Mouse (Mus musculus): Measurements from ENCODE around the gene Gm7138. TPM values are rescaled to one million over a fixed set of nuclear protein-coding genes. Genes with fewer than 3 reads are reported as not detected.

The Gm7138 gene
- polyA plus RNA-seq (2017; shearing (Covaris generic)): not detected

DNA sequence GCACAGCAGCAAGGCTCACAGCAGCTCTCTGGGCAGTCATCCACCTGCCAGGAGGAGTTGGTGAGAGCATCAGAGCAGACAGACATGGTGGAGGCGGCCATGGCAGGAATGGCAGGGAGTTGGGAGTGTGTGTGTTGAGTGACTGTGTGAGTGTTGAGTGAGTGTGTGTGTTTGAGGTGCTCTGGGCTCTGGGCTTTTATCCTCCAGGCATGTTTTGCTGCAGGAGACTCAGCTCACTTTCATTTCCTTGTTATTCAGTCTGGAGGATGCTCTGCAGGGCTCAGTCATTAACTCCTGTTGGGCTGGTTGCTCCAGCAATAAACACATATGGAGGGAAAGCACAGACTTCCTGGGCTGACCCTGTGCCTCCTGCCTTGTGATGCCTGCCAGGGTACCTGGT lies at the start of gene Gm7138:
TSS of gene Gm7138 (minus strand) at position 101 of the 400 bp plus-strand sequence.

DNA sequence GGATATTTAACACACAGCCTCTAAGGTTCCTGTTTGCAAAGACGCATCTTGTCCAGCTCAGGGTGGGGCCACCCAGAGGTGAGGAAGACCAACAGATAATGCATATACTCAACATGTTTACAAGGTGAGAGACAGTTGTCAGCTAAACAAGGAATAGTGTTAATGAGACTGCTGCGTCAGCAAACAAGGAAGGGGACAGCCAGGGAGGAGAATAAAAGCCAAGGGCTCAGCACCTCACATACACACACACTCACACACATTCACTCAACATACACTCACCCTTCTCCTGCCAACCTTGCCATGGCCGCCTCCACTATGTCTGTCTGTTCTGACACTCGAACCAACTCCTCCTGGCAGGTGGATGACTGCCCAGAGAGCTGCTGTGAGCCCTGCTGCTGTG lies 37.6 kb upstream of the Gm7138 start, which contains the start of gene Gm2696:
TSS of gene Gm2696 (plus strand) at position 301 of the 400 bp plus-strand sequence.

DNA sequence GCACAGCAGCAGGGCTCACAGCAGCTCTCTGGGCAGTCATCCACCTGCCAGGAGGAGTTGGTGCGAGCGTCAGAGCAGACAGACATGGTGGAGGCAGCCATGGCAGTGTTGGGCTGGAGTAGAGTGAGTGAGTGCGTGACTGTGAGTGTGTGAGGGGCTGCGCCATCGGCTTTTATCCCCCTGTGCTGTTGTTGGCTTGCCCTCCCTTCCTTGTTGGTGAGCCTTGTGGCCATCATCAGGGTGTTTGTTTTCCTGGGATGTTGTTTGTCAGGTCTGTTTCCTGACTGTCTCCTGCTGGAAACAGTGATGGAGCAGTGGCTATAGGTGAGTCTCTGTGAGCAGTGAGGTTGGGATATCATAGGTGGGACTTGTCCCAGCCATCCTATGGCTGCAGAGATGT lies 35.0 kb upstream of the Gm7138 start, which contains the start of gene Gm9507:
TSS of gene Gm9507 (minus strand) at position 101 of the 400 bp plus-strand sequence.

DNA sequence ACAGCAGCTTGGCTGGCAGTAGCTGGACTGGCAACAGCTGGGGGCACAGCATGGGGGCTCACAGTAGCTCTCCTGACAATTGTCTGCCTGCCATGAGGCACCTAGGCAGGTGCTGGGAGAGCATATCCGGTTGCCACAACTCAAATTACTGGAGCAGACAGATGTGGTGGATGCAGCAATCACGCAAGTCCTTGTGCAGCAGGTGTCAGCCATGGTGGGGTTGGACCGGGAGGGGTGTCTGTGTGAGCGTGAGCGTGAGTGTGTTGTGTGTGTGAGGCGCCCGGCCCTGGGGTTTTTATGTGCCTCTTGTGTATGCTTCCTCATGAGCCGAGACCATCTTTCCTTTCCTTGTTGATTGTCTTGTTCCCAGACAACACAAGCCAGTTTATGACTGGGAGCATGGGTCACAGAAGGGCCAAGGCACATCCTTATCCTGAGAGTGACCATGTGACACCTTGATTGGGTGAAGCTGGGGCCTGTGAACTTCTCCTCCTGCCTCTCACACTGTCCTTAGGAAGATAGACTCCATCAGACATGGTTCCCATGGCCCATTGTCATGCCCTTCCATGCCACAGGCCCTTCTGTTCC lies 22.3 kb upstream of the Gm7138 start, which contains the start of gene Gm19668:
TSS of gene Gm19668 (minus strand) at position 213 of the 588 bp plus-strand sequence.

DNA sequence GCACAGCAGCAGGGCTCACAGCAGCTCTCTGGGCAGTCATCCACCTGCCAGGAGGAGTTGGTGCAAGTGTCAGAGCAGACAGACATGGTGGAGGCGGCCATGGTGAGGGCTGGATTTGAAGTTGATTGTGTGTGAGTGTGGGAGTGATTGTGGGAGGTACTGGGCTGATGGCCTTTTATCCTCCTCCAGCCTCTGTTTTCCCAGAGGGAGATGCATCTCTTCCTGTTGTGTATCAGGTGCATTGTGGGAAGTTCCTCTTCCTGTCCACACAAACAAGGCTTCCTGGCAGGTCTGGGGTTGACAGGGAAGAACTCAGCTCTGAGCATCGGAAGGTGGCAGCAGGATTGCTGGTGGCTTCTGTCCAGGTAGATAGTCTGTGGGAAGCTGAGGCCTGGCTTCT lies 18.2 kb upstream of the Gm7138 start, which contains the start of gene Gm9639:
TSS of gene Gm9639 (minus strand) at position 101 of the 400 bp plus-strand sequence.

DNA sequence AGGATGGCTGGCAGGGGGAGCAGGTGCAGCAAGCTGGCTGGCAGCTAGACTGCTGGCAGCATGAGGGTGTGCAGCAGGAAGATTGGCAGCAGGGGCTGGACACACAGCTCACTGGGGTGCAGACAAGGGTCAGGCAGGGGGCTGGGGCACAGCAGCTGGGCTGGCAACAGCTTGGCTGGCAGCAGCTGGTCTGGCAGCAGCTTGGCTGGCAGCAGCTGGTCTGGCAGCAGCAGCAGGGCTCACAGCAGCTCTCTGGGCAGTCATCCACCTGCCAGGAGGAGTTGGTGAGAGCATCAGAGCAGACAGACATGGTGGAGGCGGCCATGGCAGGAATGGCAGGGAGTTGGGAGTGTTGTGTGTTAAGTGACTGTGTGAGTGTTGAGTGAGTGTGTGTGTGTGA lies 11.1 kb upstream of the Gm7138 start, which contains the start of gene Gm7137:
TSS of gene Gm7137 (minus strand) at position 325 of the 400 bp plus-strand sequence.

DNA sequence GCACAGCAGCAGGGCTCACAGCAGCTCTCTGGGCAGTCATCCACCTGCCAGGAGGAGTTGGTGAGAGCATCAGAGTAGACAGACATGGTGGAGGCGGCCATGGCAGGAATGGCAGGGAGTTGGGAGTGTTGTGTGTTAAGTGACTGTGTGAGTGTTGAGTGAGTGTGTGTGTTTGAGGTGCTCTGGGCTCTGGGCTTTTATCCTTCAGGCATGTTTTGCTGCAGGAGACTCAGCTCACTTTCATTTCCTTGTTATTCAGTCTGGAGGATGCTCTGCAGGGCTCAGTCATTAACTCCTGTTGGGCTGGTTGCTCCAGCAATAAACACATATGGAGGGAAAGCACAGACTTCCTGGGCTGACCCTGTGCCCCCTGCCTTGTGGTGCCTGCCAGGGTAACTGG lies 5.7 kb upstream of the Gm7138 start, which contains the start of gene Gm3250:
TSS of gene Gm3250 (minus strand) at position 101 of the 400 bp plus-strand sequence.

DNA sequence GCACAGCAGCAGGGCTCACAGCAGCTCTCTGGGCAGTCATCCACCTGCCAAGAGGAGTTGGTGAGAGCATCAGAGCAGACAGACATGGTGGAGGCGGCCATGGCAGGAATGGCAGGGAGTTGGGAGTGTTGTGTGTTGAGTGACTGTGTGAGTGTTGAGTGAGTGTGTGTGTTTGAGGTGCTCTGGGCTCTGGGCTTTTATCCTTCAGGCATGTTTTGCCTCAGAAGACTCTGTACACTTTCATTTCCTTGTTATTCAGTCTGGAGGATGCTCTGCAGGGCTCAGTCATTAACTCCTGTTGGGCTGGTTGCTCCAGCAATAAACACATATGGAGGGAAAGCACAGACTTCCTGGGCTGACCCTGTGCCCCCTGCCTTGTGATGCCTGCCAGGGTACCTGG lies 5.5 kb downstream of the Gm7138 start, which contains the start of gene Gm3238:
TSS of gene Gm3238 (minus strand) at position 101 of the 400 bp plus-strand sequence.

DNA sequence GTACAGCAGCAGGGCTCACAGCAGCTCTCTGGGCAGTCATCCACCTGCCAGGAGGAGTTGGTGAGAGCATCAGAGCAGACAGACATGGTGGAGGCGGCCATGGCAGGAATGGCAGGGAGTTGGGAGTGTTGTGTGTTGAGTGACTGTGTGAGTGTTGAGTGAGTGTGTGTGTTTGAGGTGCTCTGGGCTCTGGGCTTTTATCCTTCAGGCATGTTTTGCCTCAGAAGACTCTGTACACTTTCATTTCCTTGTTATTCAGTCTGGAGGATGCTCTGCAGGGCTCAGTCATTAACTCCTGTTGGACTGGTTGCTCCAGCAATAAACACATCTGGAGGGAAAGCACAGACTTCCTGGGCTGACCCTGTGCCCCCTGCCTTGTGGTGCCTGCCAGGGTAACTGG lies 17.2 kb downstream of the Gm7138 start, which contains the start of gene Gm3233:
TSS of gene Gm3233 (minus strand) at position 101 of the 400 bp plus-strand sequence.

DNA sequence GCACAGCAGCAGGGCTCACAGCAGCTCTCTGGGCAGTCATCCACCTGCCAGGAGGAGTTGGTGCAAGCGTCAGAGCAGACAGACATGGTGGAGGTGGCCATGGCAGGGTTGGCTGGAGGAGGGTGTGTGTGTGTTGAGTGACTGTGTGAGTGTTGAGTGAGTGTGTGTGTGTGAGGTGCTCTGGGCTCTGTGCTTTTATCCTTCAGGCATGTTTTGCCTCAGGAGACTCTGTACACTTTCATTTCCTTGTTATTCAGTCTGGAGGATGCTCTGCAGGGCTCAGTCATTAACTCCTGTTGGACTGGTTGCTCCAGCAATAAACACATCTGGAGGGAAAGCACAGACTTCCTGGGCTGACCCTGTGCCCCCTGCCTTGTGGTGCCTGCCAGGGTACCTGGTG lies 25.5 kb downstream of the Gm7138 start, which contains the start of gene Gm9736:
TSS of gene Gm9736 (minus strand) at position 101 of the 400 bp plus-strand sequence.

DNA sequence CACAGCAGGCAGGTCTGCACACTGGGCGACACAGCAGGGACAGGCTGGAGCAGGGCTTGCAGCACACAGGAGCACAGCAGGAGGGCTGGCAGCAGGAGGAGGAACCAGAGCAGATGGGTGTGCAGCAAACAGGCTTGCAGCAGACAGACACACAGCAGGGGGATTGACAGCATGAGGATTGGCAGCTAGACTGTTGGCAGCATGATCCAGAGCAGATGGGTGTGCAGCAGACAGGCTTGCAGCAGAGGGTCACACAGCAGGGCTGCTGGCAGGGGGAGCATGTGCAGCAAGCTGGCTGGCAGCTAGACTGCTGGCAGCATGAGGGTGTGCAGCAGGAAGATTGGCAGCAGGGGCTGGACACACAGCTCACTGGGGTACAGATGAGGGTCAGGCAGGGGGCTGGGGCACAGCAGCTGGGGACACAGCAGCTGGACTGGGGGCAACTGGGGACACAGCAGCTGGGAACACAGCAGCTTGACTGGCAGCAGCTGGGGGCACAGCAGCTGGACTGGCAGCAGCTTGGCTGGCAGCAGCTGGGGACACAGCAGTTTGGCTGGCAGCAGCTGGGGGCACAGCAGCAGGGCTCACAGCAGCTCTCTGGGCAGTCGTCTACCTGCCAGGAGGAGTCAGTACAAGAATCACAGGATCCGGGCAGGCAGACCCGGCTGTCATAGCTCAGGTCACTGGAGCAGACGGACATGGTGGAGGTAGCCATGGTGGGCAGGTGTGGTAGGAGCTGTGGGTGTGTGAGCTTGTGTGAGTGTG lies 34.6 kb downstream of the Gm7138 start, which contains the start of gene Gm18596:
TSS of gene Gm18596 (minus strand) at position 715 of the 765 bp plus-strand sequence.

Other genes with a start within 250 kb of the Gm7138 start
- 100 to 1,000 TPM; 542 to 549 TPM for gene Itgb2, start 246.7 kb downstream of the Gm7138 start, polyA plus RNA-seq (2017; shearing (Covaris generic))
- 100 to 1,000 TPM in 1 of 2 experiments, 10 to 100 TPM in 1; 89.0 to 125 TPM for gene Pttg1ip, start 195.2 kb downstream of the Gm7138 start, polyA plus RNA-seq (2017; shearing (Covaris generic))
- gene Sumo3, start 170.8 kb downstream of the Gm7138 start, polyA plus RNA-seq (2017; shearing (Covaris generic)): 100 to 1,000 TPM in 1 of 2 experiments, 10 to 100 TPM in 1; 95.5 to 116 TPM
- 1 to 10 TPM in 1 of 2 experiments, not detected in 1; 2.4 TPM for gene Gm49325, start 170.7 kb downstream of the Gm7138 start, polyA plus RNA-seq (2017; shearing (Covaris generic))
- gene Ube2g2, start 154.7 kb downstream of the Gm7138 start, polyA plus RNA-seq (2017; shearing (Covaris generic)): 10 to 100 TPM; 44.0 to 51.5 TPM
- gene Tspear, start 90.4 kb downstream of the Gm7138 start, polyA plus RNA-seq (2017; shearing (Covaris generic)): 1 to 10 TPM in 1 of 2 experiments, under 1 TPM in 1; 0.58 to 1.0 TPM
- gene Gm19402, start 86.2 kb downstream of the Gm7138 start, polyA plus RNA-seq (2017; shearing (Covaris generic)): 1 to 10 TPM in 1 of 2 experiments, not detected in 1; 1.2 TPM
- gene Gm9508, start 79.7 kb downstream of the Gm7138 start, polyA plus RNA-seq (2017; shearing (Covaris generic)): under 1 TPM; 0.53 to 0.62 TPM
- not detected for gene Gm10272, start 70.3 kb downstream of the Gm7138 start, polyA plus RNA-seq (2017; shearing (Covaris generic))
- gene Gm10024, start 65.5 kb downstream of the Gm7138 start, polyA plus RNA-seq (2017; shearing (Covaris generic)): not detected
- not detected for gene Gm10142, start 61.1 kb downstream of the Gm7138 start, polyA plus RNA-seq (2017; shearing (Covaris generic))
- gene Krtap12-1, start 56.3 kb downstream of the Gm7138 start, polyA plus RNA-seq (2017; shearing (Covaris generic)): not detected
- not detected for gene Gm10100, start 50.5 kb downstream of the Gm7138 start, polyA plus RNA-seq (2017; shearing (Covaris generic))
- not detected for gene Gm18596, start 34.3 kb downstream of the Gm7138 start, polyA plus RNA-seq (2017; shearing (Covaris generic))
- under 1 TPM in 1 of 2 experiments, not detected in 1; 0.81 TPM for gene Gm9736, start 25.6 kb downstream of the Gm7138 start, polyA plus RNA-seq (2017; shearing (Covaris generic))
- not detected for gene Gm3233, start 17.3 kb downstream of the Gm7138 start, polyA plus RNA-seq (2017; shearing (Covaris generic))
- gene Gm3238, start 5.6 kb downstream of the Gm7138 start, polyA plus RNA-seq (2017; shearing (Covaris generic)): not detected
- not detected for gene Gm3250, start 5.6 kb upstream of the Gm7138 start, polyA plus RNA-seq (2017; shearing (Covaris generic))
- 1 to 10 TPM in 1 of 2 experiments, not detected in 1; 1.3 TPM for gene Gm7137, start 11.3 kb upstream of the Gm7138 start, polyA plus RNA-seq (2017; shearing (Covaris generic))
- gene Gm9639, start 18.1 kb upstream of the Gm7138 start, polyA plus RNA-seq (2017; shearing (Covaris generic)): not detected
- not detected for gene Gm19668, start 22.2 kb upstream of the Gm7138 start, polyA plus RNA-seq (2017; shearing (Covaris generic))
- gene Gm9507, start 34.9 kb upstream of the Gm7138 start, polyA plus RNA-seq (2017; shearing (Covaris generic)): not detected
- not detected for gene Gm2696, start 37.7 kb upstream of the Gm7138 start, polyA plus RNA-seq (2017; shearing (Covaris generic))
- not detected for gene Krtap10-4, start 50.2 kb upstream of the Gm7138 start, polyA plus RNA-seq (2017; shearing (Covaris generic))
- under 1 TPM in 1 of 2 experiments, not detected in 1; 0.33 TPM for gene Krtap10-10, start 59.0 kb upstream of the Gm7138 start, polyA plus RNA-seq (2017; shearing (Covaris generic))
- not detected for gene Gm36176, start 69.9 kb upstream of the Gm7138 start, polyA plus RNA-seq (2017; shearing (Covaris generic))
- gene Gm10318, start 75.9 kb upstream of the Gm7138 start, polyA plus RNA-seq (2017; shearing (Covaris generic)): not detected
- gene Gm3285, start 85.0 kb upstream of the Gm7138 start, polyA plus RNA-seq (2017; shearing (Covaris generic)): not detected
- gene Lrrc3, start 125.6 kb upstream of the Gm7138 start, polyA plus RNA-seq (2017; shearing (Covaris generic)): 1 to 10 TPM in 1 of 2 experiments, under 1 TPM in 1; 0.13 to 2.1 TPM
- 1 to 10 TPM; 1.0 to 1.3 TPM for gene Trpm2, start 193.6 kb upstream of the Gm7138 start, polyA plus RNA-seq (2017; shearing (Covaris generic))
- 10 to 100 TPM in 1 of 2 experiments, 1 to 10 TPM in 1; 7.9 to 10.6 TPM for gene 1810043G02Rik, start 201.6 kb upstream of the Gm7138 start, polyA plus RNA-seq (2017; shearing (Covaris generic))
- gene Pfkl, start 233.1 kb upstream of the Gm7138 start, polyA plus RNA-seq (2017; shearing (Covaris generic)): 10 to 100 TPM; 62.7 to 87.7 TPM